Mouse (Mus musculus) embryo, embryonic 11.5 days (tissue): ENCODE measurements around the gene Mrpl42.

Source experiments
- DNase-seq: peaks from one replicate; pipeline ENCODE4 v3.0.0-alpha.2; 2012; ENCODE audit warnings: low read depth, low spot score

Mrpl42 gene

DNA sequence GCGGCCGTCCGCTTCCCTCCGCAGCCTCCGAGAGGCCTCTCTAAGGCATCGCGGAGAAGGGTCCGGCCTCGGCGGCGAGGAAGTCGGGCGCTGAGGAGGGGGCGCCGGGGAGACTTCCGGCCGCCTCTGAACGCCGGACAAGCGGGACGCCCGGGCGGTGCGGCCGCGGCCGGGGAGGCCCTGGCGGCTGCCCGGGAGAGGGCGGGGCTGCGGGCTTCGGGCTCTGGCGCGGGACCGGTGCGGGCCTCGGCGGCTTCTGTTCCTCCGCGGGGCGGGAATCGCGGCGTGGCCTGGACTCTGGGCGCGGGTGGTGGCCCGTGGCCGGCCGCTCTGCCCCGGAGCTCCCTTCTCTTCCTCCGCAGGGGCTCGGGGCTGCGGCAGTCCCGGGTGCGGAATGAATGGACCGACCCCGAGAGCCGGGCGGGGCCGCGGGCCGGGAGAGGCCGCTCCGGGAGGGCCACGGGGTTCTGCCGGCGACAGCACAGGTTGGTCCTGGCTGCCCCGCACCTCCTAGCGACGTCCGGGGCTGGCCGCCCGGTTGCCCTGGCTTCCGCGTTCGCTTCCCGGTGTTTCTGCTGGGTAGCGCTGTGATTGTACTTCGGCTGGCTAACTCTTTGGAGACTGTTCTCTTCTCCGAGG is 13.7 kb upstream of the Mrpl42 start:
- DNase-seq, result peak; percentile 11

DNA sequence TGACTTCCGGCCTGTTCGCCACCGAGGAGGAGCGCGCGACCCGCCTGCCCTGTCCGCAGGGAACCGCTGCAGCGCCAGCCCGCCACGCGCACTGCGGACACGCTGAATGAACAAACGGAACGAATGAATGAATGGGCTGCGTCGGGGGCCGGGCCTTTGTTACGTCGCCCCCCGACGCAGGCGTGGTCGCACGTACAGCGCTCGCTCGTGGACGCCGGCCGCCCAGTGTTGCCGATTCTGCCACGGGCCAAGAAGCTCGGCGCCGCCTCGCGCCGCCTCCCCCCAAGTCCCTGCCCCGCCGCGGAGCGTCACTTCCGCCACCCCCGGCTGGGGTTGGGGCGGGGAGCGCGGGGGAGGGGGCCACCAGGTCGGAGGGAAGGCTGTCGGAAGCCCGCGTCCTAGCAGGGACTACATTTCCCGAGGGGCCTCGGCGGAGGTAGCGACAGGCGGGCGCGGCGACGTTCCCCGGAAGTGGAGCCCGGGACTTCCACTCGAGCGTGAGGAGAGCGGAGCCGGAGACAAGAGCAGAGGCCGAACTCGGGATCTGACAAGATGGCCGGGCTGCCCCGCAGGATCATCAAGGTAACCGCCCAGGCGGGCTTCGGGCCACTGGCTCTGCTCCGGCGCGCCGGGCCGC is 13.0 kb upstream of the Mrpl42 start, which contains the start of gene Ube2n:
TSS of gene Ube2n (plus strand) at position 490 of the 637 bp plus-strand sequence.
- peak; percentile 94 for DNase-seq

DNA sequence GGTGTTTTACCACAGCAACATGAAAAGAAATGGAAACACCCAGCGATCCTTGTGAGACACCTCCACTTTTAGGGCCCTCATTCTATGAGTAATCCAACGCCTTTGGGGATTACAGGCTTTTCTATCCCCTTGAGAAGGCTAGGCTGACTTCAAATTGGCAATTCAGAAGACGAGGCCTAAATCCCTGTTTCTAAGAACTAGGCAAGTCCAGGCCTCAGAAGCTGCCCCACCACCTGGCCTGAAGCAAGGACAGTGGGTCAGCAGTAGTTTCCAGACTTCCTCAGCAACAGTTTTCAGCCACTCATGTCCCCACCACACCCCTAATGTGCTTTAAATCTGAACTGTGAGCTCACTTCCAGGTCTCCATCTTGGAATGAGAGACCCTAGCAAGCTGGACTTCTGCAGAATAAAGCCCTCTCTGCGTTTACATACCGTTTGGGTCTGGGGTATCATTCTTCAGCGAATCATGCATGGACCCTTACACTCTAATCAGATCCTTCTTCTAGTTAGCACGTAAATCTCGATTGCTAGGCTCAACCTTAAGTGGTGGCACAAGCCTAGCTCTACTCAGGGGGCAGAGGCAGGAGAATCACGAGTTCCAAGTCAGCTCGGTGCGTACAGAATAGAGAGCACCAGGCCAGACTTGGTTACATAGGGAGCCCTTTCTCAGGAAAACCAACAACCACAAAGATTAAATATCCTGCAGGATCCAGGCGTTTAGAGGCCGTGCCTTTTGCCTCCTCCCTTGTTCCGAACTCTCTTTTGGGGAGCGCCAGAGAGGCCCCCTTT is 12.2 kb upstream of the Mrpl42 start:
- DNase-seq, result peak; percentile 17

DNA sequence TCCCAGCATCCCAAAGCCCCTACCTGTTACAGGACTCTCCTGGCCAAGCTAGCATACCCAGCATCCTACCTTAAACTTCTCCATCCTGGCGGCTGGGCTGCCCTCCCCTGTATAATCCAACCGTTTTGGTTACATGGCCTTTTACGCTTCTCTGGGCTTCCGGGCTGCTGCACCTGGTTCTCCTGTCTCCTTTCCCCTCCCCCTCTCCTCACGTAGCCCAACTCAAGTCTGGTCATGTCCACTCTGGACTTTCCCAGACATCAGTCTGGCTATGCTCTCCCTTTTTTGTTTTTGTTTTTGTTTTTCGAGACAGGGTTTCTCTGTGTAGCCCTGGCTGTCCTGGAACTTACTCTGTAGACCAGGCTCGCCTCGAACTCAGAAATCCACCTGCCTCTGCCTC is 10.9 kb upstream of the Mrpl42 start:
- no peak for DNase-seq

DNA sequence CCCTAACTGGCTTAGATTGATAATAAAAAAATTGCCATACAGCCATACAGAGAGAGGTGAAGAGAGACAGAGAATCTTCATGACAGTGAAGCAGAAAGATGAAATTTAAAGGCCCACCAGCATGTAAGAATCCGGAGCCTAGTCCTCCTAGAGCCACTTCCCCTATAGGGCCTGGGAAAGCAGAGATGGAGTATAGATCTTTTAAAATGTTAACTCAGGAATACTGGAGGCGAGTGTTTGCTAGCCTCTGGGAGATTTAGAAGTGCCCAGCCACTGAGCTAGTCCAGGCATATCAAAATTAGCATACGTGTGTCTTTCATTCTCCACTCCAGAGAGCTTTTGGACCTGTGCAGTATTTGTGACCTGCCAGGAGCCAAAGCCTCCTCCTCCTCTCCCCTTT is 7.5 kb upstream of the Mrpl42 start:
- DNase-seq, result no peak

DNA sequence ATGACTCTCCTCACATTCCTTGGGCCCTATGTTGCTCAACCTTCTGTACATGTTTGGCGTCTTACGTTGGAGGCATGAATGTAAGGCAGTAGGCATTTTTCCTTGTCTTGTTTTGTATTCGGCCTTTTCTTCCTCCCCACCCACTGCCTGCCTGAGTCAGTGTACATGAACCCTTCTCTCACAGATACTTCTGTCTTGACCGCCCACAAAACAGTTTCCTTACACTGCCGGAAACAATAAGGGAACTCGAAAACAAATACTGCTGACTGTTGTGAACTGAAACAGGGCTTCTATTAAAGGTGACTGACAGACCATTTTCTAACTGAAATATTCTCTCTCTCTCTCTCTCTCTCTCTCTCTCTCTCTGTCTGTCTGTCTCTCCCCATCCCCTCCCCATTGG is 7.1 kb upstream of the Mrpl42 start:
- DNase-seq, result no peak

DNA sequence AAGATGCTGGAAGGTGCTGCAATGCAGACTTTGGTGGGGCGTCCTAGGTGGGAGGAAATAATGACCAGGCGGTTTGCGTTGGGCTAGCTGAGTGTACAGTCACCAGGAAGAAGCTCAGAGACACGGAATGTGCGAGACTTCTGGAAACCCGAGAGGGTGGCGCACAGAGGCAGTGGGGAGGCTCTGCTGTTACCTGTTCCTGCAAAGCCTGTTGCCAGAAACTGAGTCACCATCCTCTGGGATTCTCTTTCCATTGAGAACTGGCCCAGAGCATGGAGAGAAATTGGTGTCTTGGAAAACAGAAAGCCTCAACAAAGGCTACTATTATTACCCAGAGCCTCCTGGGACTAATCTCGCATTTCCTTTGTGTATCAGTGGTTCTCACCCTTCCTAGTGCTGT is 6.4 kb upstream of the Mrpl42 start:
- no peak for DNase-seq

DNA sequence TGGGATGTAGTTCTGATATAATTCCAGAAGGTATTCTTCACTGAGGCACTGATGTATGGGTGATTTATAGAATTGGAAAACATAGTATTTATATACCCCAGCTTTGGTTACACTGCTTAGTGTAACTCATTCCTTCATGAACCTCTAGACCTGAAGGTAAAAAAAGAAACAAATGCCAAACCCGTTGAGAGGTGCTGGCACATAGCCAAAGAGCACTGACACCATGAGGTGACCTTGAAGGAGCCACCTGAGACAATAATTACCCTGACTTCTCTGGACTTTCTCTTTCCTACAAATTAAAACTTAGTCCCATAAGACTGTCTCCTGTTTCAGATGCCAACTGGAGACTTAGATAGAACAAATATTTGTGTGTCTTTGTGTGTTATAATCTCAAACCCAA is 2.6 kb upstream of the Mrpl42 start:
- DNase-seq, result no peak

DNA sequence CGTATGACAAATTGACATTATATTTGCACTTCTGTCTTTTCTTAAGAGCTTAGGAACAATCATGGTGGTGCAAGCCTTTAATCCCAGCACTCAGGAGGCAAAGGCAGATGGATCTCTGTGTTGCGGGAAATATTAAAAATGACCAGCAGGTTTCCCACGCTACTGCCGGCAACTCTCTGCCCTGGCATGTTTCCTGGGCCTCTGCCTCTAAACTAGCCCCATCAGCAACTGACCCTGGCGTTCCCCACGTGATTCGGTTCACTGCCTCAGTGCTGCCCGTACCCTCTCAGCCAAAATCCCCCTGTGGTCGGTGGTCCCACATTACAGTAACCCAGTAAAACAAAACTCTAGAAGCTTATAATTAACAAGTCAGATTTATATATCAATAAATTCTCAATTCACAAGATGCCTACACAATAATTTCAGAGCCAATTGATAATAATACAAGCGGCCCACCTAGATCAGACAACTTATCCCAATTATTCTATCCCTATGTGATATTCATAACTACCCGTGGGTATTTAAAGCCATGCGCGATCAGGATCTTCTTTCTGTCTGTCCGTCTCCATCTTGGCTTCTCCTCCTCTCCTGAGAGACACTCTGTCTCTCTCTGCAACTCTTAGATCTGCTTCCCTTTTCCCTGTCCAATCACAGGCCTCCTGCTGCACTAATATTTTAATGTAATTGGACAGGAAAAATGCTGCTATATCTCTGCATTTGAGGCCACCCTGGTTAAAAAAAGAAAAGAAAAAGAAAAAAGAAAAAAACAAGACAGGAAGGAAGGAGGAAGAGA is 1.9 kb upstream of the Mrpl42 start:
- no peak for DNase-seq

DNA sequence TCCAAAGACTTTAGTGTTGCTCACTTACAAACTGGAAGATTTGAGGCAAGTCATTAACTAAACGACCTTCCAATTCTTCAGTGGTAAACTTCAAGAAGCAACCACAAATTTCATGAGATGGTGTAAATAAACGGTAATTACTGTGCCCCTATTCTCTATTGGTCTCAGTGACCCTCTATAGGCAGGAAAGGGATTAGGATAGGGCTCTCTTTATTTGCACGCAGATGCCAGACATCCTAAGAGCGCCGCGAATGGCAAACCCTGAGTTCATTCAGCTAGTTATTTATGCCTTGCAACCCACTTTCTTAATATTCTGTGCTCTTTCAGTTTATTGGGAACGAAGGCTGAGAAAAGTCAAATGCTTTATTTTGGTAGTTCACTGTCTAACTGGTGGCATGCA is 707 bp downstream of the Mrpl42 start:
- no peak for DNase-seq

DNA sequence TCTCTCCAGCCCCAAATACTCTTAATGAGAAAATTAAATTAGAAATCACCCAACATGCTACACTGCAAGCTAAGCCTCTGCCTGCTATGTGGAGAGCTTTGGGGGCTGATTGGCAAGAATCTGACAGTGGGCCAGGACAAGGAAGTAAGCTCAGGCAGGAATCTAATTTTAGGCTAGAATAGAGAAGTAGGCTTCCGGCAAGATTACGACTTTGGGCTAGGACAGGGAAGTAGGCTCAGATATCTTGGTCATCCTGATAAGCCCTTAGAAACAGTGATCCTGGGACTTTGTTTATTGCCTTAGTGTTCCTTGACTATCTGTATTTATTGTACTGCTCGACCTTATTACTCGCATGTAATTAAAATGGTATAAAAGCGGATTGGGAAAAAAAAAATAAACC is 7.5 kb downstream of the Mrpl42 start:
- no peak for DNase-seq

DNA sequence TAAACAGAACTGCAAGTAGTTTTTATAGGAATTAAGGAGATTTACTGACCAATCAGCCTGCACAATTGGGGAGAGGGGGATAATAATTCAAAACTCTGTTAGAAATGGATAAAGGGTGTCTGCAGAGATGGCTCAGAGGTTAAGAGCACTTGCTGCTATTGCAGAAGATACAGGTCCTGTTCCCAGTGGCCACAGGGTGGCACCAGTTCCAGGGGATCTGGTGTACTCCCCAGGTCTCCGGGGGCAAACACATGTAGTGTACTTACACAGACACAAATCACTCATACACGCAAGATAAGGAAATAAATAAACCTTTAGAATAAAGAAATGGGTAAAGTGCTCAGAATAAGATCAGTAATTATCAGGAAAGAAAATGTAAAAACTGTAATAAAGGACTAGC is 12.1 kb downstream of the Mrpl42 start:
- no peak for DNase-seq

DNA sequence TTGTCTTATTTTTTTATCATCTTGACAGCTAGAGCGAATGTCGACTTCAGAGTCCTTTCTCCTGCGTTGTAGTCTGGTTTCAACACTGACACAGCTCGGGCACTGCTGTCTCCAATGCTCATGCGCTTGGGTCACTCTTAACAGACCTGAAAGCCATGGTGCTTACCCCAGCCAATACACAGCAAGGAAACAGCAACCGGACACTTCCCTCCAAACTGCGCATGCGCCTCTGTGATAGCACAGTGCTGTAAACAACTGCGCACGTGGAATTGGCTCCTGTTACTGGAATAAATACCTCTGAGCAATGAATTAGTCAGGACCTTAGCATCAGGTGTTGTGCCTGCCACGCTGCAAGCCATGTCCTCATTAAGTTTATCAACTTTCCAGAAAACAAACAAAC is 24.2 kb downstream of the Mrpl42 start:
- DNase-seq, result no peak

DNA sequence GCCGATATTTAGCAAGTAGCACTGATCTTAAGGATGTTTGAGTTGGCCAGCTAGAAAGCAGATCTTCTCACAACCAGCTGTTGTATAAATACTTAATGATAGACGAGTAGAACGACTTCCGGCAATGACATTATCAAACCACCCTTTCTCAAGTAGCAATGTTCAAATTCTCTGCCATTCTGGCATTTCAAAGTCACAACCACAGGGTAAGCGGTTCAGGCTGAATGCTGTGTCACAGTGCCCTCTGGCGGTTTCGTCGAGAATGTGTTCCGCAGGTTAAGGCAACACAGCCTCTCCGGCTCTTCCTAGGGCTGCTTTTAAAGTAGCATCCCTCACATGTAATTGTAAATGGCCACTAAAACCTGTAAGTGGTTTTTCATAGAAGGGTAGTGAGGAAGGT is 25.8 kb downstream of the Mrpl42 start:
- peak; percentile 69 for DNase-seq

DNA sequence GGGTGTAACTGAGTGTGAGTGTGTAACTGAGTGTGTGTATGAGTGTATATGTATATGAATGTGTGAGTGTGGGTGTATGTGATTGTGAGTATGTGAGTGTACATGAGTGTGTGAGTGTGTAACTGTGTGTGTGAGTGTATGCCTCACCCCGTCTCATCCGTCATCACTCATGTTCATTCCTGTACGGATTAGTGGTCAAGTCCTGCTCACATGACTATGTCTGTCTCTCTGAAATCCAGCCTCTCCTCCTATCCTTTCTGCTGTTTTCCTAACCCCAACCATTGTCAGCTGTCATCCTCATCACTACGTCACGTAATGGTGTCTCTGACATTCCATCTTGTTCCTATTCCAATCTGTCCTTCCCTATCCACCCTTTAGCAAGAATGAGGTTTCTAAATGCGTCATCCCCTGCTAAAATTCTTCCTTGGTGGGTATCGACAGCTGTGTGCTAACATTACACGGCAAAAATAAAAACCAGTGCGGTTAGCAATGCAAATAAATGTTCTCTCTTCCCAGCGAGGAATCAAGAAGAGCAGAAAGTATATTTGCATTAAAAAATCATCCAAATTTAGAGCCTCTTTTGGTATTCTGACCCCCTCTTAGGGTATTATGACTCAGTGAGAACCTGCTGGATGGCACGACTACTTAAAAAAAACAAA is 29.7 kb downstream of the Mrpl42 start:
- DNase-seq, result no peak

DNA sequence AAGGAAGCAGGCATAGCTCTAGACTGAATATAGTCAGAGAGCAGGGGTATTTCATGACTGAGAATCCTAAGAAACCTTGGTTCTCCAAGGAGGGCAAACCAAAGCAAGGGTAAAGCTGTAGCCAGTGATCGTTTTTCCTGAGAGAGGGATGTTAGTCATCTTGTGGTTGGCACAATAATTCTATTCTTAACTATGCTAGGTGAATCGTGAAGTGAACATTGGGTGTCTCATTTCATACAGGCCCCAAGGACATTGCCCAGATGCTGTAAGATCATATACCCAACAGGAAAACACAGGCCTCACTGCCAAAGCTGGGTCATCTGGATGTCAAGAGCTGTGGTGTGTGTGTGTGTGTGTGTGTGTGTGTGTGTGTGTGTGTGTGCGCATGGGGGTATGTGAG is 30.6 kb downstream of the Mrpl42 start:
- DNase-seq, result no peak

DNA sequence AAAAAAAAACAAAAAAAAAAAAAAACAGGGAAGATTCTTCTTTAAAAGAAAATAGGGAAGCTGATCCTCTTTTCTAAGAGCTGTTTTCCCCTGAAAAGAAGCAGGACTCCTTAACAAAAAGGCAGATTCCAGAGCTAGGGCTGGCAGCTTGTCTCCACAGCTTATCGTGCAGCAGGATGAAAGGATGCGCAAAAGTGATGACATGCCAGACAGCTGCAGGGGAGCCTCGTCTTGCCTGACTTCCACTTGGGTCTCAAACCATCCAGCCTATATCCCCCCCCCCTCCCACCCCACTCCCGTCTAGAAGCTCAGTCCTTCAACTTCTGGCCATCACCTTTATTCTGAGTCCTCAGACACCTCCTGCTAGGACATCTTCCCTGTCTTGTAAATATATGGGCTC is 32.8 kb downstream of the Mrpl42 start:
- no peak for DNase-seq

DNA sequence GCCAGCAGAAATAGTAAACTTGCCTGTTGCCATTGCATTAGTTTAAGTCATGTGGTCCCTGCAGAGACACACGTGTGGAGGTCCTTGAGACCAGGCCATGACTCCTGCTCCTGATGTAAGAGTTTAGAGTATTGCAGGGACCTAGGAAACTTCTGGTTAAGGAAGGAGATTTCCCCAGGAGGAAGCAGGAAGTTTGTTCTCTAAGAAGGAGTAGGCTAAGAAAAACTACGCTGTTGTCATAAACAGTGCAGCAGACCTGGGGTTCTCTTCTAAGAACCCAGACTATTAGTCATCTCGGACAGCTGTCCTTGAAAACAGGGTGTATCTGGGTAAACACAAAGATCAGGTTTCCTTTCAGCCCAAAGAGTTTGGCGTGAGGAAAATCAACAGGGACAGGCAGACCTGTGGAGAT is 36.2 kb downstream of the Mrpl42 start:
- DNase-seq, result no peak

DNA sequence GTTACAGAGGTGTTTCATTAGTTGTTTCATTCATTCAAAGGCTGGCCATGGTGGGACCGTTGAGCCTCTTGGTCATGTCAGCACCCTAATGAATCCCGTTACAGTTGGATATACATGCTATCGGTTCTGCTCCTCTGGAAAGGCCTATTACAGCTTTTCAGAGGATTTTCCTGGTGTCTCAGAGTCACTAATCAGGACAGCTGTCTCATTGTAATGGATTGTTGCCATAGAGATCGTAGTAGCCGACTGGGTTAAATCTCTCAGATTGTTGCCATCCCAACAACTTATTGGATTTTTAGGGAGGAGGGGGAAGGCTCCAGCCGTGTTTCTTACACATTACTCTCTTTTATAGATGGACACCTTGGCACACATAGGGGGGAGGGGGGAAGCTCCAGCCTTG is 37.2 kb downstream of the Mrpl42 start:
- no peak for DNase-seq

DNA sequence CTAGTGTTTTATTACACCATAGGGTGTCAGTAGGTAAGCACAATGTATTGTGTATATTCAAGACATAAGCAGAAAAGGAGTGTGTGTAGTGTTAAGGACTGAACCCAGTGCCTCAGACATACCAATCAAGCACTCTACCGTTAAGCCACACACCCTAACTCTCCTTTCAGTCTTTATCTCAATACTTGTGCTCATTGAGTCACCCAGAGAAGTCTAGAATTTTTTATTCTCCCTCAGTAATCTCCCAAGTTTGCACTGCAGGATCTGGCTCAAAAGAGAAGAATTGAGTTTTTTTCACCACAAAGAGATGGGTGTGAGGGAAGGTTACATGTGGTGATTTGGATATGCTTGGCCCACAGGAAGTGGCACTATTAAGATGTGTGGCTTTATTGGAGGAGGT is 39.5 kb downstream of the Mrpl42 start:
- DNase-seq, result no peak

DNA sequence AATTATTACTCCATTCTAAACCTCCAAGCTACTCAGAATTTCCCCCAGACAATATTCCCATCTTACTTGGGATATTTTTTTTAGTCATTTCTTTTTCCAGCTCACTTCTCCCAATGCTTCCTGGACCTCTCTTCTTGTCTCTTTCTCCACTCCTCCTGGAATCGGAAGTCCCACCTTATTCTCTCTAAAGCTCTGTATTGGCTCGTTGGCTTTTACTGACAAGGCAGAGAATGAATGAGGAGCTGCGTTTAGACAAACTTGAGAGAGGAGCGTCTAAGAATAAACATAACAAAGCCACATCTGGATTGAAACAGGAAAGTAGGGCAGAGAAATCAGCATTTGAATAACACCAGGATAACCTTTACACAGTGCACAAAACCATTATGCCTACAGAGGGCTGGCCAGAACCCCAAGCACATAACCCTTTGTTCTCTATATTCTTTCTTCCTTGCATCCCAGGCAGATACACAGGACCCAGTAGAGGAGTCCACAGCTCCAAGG is 40.6 kb downstream of the Mrpl42 start:
- no peak for DNase-seq
